Mouse (Mus musculus): ENCODE measurements around the gene Dnase1l2. TPM values are rescaled to one million over a fixed set of nuclear protein-coding genes. Genes with fewer than 3 reads are reported as not detected.

Gene Dnase1l2
- polyA plus RNA-seq, 1 experiment from 2014 or later = 2.3 TPM

DNA sequence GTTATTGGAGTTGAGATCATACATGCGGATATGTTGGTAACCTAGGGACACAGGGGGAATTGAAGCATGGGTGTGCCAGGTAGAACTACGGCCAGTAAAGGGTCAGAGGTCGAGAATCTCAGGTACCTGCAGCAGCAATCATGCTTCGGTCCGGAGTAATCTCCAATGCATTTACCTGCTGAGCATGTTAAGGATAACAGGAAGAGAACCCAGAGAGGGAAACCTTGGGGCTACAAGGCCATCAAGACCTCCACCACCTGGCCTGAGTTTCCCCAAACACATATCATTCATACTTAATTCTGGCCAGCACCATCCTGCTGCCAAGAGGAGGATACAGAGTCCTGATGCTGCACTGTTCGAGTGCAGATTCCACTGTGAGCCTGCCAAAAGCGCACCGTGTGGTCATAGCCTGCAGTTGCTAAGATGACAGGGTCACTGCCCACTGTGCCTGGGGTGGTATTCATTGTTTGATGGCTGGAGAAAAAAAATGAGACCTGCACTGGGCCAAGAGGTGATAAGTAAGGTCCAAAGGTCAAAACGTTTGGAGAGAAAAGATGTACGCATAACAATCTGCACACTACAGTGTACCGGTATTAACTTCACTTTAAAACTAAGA is 35.2 kb upstream of the Dnase1l2 start:
- Histone ChIP-seq H3K4me3 (peak overlapping the region; percentile 82), H3K27me3 (ENCODE audit: insufficient read depth, poor library complexity, severe bottlenecking) (no peaks in the 10 kb centered on the region), H3K27ac (peak overlapping the region; percentile 98), H3K36me3 (peaks cover 47% of the 10 kb centered on the region), H3K4me1 (peaks cover 30% of the 10 kb centered on the region), H3K9me3 (no peaks in the 10 kb centered on the region)
- 52% methylated on average over 11 of the region's 11 CpGs for WGBS
- peak; percentile 75 for DNase-seq (ENCODE audit: low spot score)

- WGBS = 89% methylated on average over 20 of the region's 20 CpGs
- Histone ChIP-seq H3K27ac (no peak overlapping the region; the same call in 1 of the 2 replicates), H3K9me3 (no peaks in the 10 kb centered on the region), H3K4me3 (peak overlapping the region; percentile 82; the same call in 1 of the 2 replicates), H3K36me3 (peaks cover 52% of the 10 kb centered on the region), H3K4me1 (peaks cover 38% of the 10 kb centered on the region), H3K27me3 (ENCODE audit: insufficient read depth, poor library complexity, severe bottlenecking) (no peaks in the 10 kb centered on the region)
- DNase-seq (ENCODE audit: low spot score) = peak; percentile 75
Measured at GRCm38 (mm10) chr17:24477053-24477984, 34.4 kb upstream of the Dnase1l2 start.

- WGBS = 87% methylated on average over 10 of the region's 10 CpGs
- H3K4me3 ChIP-seq = no peak overlapping the region
- H3K4me1 ChIP-seq = peaks cover 49% of the 10 kb centered on the region
Measured at GRCm38 (mm10) chr17:24476022-24476776, 33.3 kb upstream of the Dnase1l2 start.

DNA sequence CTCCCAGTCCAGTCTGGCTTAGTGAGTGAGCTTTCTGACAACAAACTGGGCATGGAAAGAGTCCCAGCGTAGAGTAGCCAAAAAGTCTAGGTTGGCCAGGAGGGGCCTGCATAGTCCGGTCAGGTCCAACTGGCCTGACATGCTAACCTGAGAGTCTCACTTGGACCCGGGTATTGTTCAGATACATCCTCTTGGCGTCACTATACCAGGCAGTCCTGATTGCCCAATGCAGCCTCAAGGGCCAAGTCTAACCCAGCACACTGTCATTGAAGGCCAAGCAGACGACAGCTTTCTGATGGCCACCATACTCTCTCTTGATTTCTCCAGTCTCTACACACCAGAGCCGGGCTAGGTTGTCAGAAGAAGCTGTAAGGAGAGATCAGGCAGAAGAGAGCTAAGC is 32.7 kb upstream of the Dnase1l2 start:
- Histone ChIP-seq H3K4me1 (peaks cover 54% of the 10 kb centered on the region), H3K27ac (no peak overlapping the region), H3K36me3 (peaks cover 52% of the 10 kb centered on the region), H3K4me3 (no peak overlapping the region), H3K27me3 (ENCODE audit: insufficient read depth, poor library complexity, severe bottlenecking) (no peaks in the 10 kb centered on the region), H3K9me3 (no peaks in the 10 kb centered on the region)
- DNase-seq (ENCODE audit: low spot score) = peak; percentile 60
- 90% methylated on average over 6 of the region's 6 CpGs for WGBS

More at GRCm38 (mm10) chr17:24476022-24476776, 33.3 kb upstream of the Dnase1l2 start:
- no peak overlapping the region for H3K27ac ChIP-seq
- no peaks in the 10 kb centered on the region for H3K9me3 ChIP-seq
- no peaks in the 10 kb centered on the region for H3K27me3 ChIP-seq (ENCODE audit: insufficient read depth, poor library complexity, severe bottlenecking)
- H3K36me3 ChIP-seq = peaks cover 52% of the 10 kb centered on the region
- peak; percentile 64 for DNase-seq (ENCODE audit: low spot score)

- Histone ChIP-seq H3K27me3 (ENCODE audit: insufficient read depth, poor library complexity, severe bottlenecking) (no peaks in the 10 kb centered on the region), H3K4me3 (no peak overlapping the region), H3K36me3 (peaks cover 52% of the 10 kb centered on the region), H3K4me1 (peaks cover 52% of the 10 kb centered on the region), H3K9me3 (no peaks in the 10 kb centered on the region), H3K27ac (no peak overlapping the region)
- DNase-seq (ENCODE audit: low spot score) = no peak
- WGBS = 65% methylated on average over 5 of the region's 5 CpGs
Measured at GRCm38 (mm10) chr17:24474557-24474956, 31.7 kb upstream of the Dnase1l2 start.

GRCm38 (mm10) chr17:24473612-24474275 is 30.8 kb upstream of the Dnase1l2 start, which contains the start of gene Bricd5:
TSS of gene Bricd5 (plus strand) at chr17:24473884.
- peaks cover 52% of the 10 kb centered on the region for H3K36me3 ChIP-seq
- no peaks in the 10 kb centered on the region for H3K9me3 ChIP-seq
- H3K4me1 ChIP-seq = peaks cover 52% of the 10 kb centered on the region
- WGBS = 71% methylated on average over 6 of the region's 6 CpGs
- H3K27me3 ChIP-seq (ENCODE audit: insufficient read depth, poor library complexity, severe bottlenecking) = no peaks in the 10 kb centered on the region
- H3K4me3 ChIP-seq = peak within 1 kb of the TSS; percentile 95; the same call in 1 of the 2 replicates
- H3K27ac ChIP-seq = peak within 1 kb of the TSS; percentile 13; the same call in 1 of the 2 replicates
- DNase-seq (ENCODE audit: low spot score) = no peak

DNA sequence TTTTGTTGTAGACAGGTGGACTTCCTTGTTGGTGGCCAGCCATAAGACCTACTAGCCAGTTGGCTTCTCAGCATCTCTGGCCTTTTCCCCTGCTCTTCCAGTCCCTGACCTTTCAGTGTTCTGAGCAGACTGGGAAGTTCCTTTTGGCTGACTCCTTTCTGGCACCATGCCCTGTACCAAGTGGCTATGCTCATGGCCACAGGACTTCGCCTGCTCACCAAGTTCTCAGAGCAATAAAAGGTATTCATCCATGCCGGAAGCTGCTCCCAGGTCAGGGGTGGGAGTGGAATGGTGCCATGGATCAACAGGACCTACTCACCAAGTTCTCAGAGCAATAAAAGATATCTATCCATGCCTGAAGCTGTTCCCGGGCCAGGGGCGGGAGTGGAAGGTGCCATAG is 29.6 kb upstream of the Dnase1l2 start:
- no peak for DNase-seq (ENCODE audit: low spot score)
- H3K36me3 ChIP-seq = peaks cover 48% of the 10 kb centered on the region
- peak overlapping the region; percentile 95; the same call in 1 of the 2 replicates for H3K4me3 ChIP-seq
- H3K27me3 ChIP-seq (ENCODE audit: insufficient read depth, poor library complexity, severe bottlenecking) = no peaks in the 10 kb centered on the region
- no peaks in the 10 kb centered on the region for H3K9me3 ChIP-seq
- H3K4me1 ChIP-seq = peaks cover 43% of the 10 kb centered on the region
- 80% methylated on average over 4 of the region's 4 CpGs for WGBS
- no peak overlapping the region for H3K27ac ChIP-seq

- Histone ChIP-seq H3K9me3 (no peaks in the 10 kb centered on the region), H3K4me3 (peak overlapping the region; percentile 95), H3K27me3 (ENCODE audit: insufficient read depth, poor library complexity, severe bottlenecking) (no peaks in the 10 kb centered on the region), H3K36me3 (peaks cover 32% of the 10 kb centered on the region), H3K4me1 (peaks cover 43% of the 10 kb centered on the region), H3K27ac (peak overlapping the region; percentile 97)
- DNase-seq (ENCODE audit: low spot score) = peak; percentile 85
- WGBS = under 1% methylated on average over 68 of the region's 68 CpGs
Measured at GRCm38 (mm10) chr17:24470701-24471527, 28.0 kb upstream of the Dnase1l2 start.

DNA sequence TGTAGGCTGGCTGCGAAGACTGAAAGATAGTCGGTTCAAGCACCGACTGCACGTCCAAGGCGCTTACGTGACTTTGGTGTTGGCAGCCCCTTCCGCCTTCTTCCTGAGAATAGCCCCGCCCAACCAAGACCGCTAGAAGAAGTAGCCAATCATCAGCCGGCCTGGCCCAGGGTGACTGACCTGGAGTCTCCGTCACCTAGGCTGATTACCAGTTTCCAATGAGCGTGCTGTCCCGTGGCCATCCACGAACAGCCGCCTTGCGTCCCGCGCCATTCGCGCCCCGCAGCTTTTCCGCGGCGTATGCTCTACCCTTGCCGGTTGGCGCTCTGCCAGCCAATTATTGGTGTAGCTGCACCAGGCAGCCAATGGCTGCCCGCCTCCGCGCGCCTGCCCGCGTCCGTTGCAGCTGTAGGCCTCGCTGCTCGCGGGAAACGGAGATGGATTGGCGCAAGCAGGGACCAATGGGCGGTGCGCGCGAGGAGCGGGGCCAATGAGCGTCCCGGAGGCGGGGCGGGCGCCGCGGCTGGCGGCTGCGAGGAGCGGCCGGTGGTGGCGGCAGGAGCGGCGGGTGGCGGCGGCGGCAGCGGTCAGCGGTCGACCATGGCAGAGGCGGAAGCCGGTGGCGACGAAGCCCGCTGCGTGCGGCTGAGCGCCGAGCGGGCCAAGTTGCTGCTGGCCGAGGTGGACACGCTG is 27.2 kb upstream of the Dnase1l2 start, which contains the start of the genes E4f1 and Pgp:
Gene E4f1, minus strand, starts transcription at position 404 of the 693 bp plus-strand sequence.
Gene Pgp, plus strand, starts transcription at position 483 of the 693 bp plus-strand sequence.
- under 1% methylated on average over 75 of the region's 75 CpGs for WGBS
- peak within 1 kb of the TSS; percentile 97 for H3K27ac ChIP-seq
- no peaks in the 10 kb centered on the region for H3K27me3 ChIP-seq (ENCODE audit: insufficient read depth, poor library complexity, severe bottlenecking)
- peak within 1 kb of the TSS; percentile 95 for H3K4me3 ChIP-seq
- peak; percentile 99 for DNase-seq (ENCODE audit: low spot score)
- H3K36me3 ChIP-seq = peaks cover 23% of the 10 kb centered on the region
- H3K4me1 ChIP-seq = peaks cover 43% of the 10 kb centered on the region
- no peaks in the 10 kb centered on the region for H3K9me3 ChIP-seq

DNA sequence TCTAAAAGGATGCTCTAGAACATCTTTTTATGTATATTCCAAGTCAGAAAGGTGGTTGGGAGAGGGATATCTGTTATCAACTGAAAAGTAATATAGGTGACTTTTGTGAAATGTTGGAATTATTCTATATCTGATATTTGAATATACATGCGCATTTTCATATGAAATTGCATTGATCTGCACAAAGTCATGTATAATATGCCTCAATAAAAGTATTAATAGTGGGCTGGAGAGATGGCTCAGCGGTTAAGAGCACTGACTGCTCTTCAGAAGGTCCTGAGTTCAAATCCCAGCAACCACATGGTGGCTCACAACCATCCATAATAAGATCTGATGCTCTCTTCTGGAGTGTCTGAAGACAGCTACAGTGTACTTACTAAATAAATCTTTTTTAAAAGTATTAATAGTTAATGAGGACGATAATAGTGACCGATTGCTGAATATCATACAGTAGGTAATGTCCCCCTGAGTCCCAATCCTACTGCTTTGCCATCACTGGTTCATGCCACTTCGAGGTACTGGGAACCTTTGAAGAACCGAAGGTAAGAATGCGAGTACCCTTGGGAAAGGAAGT is 26.5 kb upstream of the Dnase1l2 start:
- peak overlapping the region; percentile 95 for H3K4me3 ChIP-seq
- H3K9me3 ChIP-seq = no peaks in the 10 kb centered on the region
- no peaks in the 10 kb centered on the region for H3K27me3 ChIP-seq (ENCODE audit: insufficient read depth, poor library complexity, severe bottlenecking)
- 14% methylated on average over 7 of the region's 7 CpGs for WGBS
- peaks cover 17% of the 10 kb centered on the region; the same call in 1 of the 2 replicates for H3K36me3 ChIP-seq
- H3K27ac ChIP-seq = peak overlapping the region; percentile 97
- H3K4me1 ChIP-seq = peaks cover 41% of the 10 kb centered on the region
- no peak for DNase-seq (ENCODE audit: low spot score)

Data from heart, embryonic 10.5 days (tissue).